Mouse (Mus musculus) kidney, postnatal 36 days (tissue): ENCODE results near the gene Patj.

Experiments used
- DNase-seq, 2 experiments: peaks; one replicate each; pipeline ENCODE4 v3.0.0; 2021 to 2022; ENCODE audit warnings: mixed read lengths in 2 of 2

Gene Patj

DNA sequence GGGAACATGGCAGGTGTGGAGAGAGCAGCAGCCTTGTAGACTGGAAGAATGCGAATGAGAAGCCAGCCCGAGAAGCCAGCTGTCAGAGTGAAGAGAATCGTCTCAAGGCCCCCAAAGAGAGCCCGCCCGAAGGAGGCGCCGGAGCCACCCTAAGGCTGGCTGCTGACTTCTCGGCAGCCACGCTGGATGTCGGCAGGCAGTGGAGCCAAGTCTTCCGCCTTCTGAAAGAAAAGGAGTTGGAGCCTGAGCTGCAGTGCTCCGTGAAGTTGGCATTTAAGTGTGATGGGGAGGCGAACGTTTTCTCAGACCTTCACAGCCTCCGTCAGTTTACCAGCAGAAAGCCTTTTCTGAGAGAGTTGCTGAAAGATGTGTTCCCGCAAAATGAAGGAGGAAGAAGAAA lies 338.1 kb downstream of the Patj start:
- DNase-seq: no peak

DNA sequence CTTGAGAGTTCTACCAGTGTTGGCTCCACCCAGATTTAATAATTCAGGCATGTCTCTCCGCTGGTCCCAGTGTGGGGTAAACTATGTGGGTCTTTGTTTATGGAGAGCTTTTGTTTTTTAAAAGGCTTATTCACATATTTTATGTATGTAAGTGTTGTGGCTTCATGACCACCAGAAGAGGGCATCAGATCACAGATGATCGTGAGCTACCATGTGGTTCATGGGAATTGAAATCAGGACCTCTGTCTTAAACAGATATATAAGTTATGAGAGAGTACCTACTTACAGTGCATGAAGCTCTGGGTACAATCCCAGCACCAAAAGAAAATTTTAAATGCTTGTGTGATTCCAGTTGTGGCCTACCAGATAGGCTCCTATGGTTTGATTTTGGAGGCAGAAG lies 344.2 kb downstream of the Patj start:
- DNase-seq: peak in 1 of 2 experiments; percentile 30

DNA sequence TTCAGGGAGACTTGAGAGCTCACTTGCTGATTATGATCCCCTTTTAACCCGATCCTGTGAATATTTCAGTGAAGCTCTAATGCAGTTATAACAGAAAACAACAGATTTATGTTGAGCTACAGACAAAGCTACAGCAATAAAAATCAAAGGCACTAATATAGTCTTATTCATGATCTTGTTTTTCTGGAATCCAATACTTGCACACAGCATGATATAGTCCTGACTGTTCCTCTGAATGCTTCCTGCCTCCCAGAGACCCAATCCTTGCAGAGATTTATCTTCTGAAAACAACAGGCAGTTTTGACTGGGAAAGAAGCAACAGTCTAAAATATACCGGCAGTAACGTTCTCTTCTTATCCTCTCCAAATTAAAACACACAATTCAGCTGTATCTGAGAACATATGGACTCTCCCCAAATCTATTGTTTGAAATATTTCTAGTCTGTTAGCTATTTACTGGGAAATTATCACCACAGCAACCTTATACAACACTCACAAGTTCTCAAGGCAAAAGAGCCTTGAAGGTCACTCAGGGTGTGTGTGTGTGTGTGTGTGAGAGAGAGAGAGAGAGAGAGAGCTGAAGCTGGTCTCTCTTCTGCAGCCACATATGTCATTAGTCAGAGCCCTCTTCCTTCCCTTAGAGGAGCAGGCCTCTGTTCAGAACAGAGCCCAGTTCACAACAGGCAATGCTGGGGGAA lies 347.8 kb downstream of the Patj start:
- DNase-seq: no peak

DNA sequence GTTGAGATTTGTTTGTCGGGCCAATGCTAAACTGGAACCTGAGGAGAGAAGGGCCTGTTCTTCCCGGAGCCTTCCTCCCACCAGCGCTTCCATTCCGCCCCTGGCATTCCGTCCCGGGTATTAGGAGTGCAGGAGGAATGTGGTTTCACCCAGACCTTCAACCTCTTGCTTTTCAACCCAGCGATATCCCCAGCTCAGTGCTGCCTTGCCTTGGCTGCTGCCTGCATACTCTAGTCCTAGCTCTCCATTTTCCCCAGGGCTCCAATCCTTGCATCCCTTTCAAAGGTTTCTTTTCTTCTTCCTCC lies 348.3 kb downstream of the Patj start:
- peak in 1 of 2 experiments; percentile 15 for DNase-seq

DNA sequence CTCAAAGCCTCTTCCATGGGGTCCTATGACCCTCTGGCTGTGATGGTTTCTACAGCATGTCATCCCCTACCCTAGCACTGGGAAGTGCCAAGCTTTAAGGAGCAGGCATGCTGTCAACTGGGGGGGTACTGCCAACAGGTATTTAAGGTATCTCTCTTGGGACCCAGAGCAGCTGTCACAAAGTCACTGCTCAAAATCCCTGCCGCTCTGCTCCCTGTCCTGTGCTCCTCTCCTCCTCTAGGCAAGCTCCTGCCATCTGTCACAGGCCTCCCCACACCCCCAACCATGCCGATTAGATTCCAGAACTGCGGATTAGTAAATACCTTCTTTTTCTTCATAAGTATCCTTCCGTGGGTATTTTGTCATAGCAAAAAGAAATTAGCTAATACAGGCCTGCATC lies 358.9 kb downstream of the Patj start:
- DNase-seq: no peak

DNA sequence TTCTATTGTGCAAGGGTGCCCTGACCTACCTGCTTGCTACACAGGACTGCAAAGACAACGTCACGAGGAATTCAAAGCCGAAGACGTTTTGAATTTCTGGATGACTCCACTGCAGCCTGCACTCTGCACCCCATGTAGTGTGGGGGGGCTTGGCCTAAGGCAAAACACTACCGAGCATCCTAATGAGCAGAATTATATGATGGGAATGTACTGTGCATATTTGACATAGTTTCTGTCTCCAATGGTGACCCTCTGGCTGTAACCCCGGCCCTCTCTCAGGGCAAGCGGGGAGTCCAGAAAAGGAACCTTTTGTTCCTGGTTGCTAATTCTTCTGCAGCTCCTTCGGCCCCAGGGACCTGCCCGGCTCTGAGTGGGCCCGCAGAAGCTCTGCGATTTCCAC lies 360.6 kb downstream of the Patj start:
- DNase-seq: peak in 1 of 2 experiments; percentile 24

DNA sequence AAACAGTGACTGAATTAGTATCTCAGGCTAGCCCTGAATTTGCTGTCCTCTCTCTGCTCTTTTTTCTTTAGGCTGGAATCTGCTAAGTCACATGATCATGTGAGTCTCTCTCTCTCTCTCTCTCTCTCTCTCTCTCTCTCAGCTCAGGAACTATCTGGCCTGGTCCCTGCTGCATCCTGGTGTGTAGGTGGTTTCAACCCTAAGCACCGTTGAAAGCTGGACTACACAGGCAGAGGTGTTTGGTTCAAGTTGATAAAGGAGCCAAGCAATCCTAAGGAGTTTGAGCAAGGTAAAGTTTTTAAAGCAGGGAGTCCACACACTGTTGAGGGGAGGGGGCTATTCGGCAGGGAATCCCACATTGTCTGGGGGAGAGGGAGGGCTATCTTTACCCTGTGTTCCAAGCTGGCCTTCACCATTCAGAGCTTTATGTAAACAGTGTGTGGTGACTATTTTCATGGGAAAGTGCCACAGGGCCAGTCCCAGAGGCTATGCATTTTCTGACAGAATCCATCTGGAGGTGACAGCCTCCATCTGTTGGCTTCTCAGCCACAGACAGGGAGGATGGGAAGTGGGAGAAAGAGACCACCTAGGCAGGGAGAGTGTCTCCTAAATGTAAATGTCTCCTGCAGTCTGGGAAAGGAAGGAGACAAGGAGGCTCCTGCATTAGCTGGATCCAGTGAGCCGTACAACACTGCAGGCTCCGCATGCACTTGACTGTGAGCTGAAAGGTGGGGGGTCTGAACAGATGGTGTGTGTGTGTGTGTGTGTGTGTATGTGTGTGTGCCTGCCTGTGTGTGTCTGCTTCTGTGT lies 362.6 kb downstream of the Patj start:
- DNase-seq: no peak

DNA sequence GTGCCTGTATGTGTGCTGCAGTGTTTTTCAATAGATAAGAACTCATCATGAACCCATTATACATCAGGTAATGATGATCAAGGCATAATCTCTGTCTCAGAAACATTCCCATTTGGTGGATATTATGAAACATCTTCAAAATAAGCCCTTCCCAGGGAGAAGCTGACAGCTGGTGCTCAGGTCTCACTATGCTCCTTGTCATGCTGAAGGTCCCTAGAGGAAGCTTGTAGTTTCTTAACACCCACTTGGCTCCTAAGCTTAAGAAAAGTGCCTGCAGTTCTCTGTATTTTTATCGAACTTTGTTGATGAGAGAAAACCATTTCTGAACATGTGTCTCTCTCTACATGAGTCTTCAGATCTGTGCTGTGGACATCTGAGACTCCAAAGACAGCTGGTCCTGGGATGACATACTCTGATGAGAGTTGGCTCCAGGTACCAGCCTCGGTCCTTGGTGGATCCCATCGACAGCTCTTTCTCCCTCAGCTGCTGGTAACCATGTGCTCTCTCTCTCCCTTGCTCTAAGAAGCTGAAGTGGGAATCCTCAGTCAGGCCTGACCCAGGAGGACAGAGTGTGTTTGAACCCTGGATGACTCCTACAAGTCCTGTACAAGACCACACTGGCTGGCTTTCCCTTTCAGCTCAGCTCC lies 363.4 kb downstream of the Patj start:
- DNase-seq: no peak

DNA sequence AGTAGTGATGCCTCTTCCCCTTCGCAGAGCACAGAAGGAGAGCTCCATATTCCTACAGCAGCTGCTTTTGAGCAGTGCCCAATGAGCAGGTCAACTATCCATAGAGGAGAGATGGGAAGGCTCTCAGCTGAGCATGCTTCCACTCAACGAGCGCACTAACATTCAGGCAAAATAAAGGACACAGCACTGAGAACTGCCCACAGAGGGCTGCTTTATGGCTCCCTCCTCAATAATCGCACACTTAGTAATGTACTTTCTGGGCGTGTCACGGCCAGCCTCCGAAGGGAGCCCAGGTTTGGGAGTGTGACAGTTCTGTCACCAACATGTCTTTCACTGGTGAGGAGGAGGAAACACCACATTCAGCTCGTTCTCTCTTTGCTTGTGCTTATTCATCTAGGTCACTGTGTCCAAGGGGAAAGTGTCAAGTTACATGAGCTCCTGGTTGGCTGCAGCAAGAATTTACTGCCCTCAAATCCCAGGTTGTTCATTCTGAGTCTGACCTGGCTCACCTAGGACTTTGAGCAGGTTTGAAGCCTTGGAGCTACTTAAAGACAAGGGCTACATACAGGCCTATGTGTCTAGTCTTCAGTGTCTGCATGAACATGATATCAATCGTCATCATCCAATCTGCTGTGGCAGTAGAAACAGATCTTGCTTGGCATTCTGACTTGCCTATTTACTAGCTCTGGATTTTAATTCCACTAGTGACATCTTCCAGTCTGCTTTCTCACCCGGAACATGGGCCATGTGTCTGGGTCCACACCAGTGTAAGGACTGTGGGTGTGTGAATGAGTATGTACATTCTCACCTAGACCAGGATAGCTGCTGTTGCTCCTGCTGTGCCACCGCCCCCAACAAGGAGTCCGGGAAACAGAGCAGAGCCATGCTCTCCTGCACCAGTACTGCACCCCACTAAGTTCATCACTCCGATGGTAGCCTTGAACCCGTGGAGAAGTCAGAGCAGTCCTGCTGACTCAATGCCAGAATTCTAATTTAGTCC lies 371.8 kb downstream of the Patj start:
- DNase-seq: no peak
